Mouse (Mus musculus): ENCODE data around the gene L2hgdh.

- TF ChIP-seq CTCF (IDR thresholded peaks at IDR 0.05; ENCODE audit: insufficient read depth, low read depth, low read length) (no peak), POLR2A (IDR thresholded peaks at IDR 0.05; ENCODE audit: insufficient read depth, low read depth, low read length) (no peak)
These were observed 34.0 kb downstream of the L2hgdh start for GRCm38 (mm10) chr12:69690714-69691113.
